Mouse (Mus musculus) liver, adult 2 months (tissue): Measurements from ENCODE around the gene Gyg.

ENCODE experiments used
- CTCF ChIP-seq: fragments of 200-500 bp; IDR thresholded peaks from 2 replicates; pipeline ENCODE4 v1.5.1; 2011; ENCODE audit warnings: low read depth, low read length, control low read depth
- POLR2A ChIP-seq: fragments of 200-500 bp; IDR thresholded peaks from 2 replicates; pipeline ENCODE4 v1.6.1; 2011; ENCODE audit warnings: low read length, control low read depth; ENCODE audit not compliant: insufficient read depth; ENCODE audit errors: extremely low read depth

- TF ChIP-seq CTCF (no peak), POLR2A (no peak)
These were observed 359 bp upstream of the Gyg start for GRCm38 (mm10) chr3:20155476-20155875.
